Mouse (Mus musculus) ES-CJ7 (cell line): ENCODE measurements at regions not wholly inside any gene's neighbourhood (a gene's known extent, or its start where the extent isn't known, plus 50 kb on each side); places are given as distances from the start of the nearest gene placed in this dataset.

Experiments
- DNase-seq: peaks from one replicate; pipeline ENCODE4 v3.0.0; 2011; ENCODE audit warnings: low read depth, low spot score

- DNase-seq = peak; percentile 88
Observed at GRCm38 (mm10) chr4:22047730-22048455, 116.8 kb downstream of the Faxc start.

GRCm38 (mm10) chr4:22066785-22067433 is 135.8 kb downstream of the Faxc start:
- DNase-seq = no peak

GRCm38 (mm10) chr4:22067678-22068299 is 136.7 kb downstream of the Faxc start:
- no peak for DNase-seq

GRCm38 (mm10) chr4:22088209-22088787 is 157.2 kb downstream of the Faxc start:
- DNase-seq = no peak

GRCm38 (mm10) chr4:22089637-22090041 is 158.5 kb downstream of the Faxc start:
- DNase-seq = no peak

- no peak for DNase-seq
Observed at GRCm38 (mm10) chr4:22090536-22090935, 159.4 kb downstream of the Faxc start.

- DNase-seq = peak; percentile 77
Observed at GRCm38 (mm10) chr4:22092551-22092950, 161.4 kb downstream of the Faxc start.

GRCm38 (mm10) chr4:22095257-22096031 is 164.3 kb downstream of the Faxc start:
- no peak for DNase-seq

GRCm38 (mm10) chr4:22098605-22099004 is 167.5 kb downstream of the Faxc start:
- no peak for DNase-seq

GRCm38 (mm10) chr4:22102478-22102877 is 171.3 kb downstream of the Faxc start:
- DNase-seq = no peak

- no peak for DNase-seq
Observed at GRCm38 (mm10) chr4:22103001-22103587, 172.0 kb downstream of the Faxc start.

- no peak for DNase-seq
Observed at GRCm38 (mm10) chr4:22106883-22107282, 175.8 kb downstream of the Faxc start.

- no peak for DNase-seq
Observed at GRCm38 (mm10) chr4:22109410-22109809, 178.3 kb downstream of the Faxc start.

- no peak for DNase-seq
Observed at GRCm38 (mm10) chr4:22110400-22110799, 179.3 kb downstream of the Faxc start.

GRCm38 (mm10) chr4:22112209-22112608 is 181.1 kb downstream of the Faxc start:
- no peak for DNase-seq

- DNase-seq = no peak
Observed at GRCm38 (mm10) chr4:22114451-22114850, 183.3 kb downstream of the Faxc start.

GRCm38 (mm10) chr4:22119877-22120276 is 188.7 kb downstream of the Faxc start:
- DNase-seq = no peak

- DNase-seq = no peak
Observed at GRCm38 (mm10) chr4:22120953-22121352, 189.8 kb downstream of the Faxc start.

GRCm38 (mm10) chr4:22121397-22121796 is 190.3 kb downstream of the Faxc start:
- DNase-seq = peak; percentile 31

GRCm38 (mm10) chr4:22124836-22125235 is 193.7 kb downstream of the Faxc start:
- DNase-seq = no peak

- DNase-seq = no peak
Observed at GRCm38 (mm10) chr4:22130511-22130910, 199.4 kb downstream of the Faxc start.
